In the genomic region with DNA sequence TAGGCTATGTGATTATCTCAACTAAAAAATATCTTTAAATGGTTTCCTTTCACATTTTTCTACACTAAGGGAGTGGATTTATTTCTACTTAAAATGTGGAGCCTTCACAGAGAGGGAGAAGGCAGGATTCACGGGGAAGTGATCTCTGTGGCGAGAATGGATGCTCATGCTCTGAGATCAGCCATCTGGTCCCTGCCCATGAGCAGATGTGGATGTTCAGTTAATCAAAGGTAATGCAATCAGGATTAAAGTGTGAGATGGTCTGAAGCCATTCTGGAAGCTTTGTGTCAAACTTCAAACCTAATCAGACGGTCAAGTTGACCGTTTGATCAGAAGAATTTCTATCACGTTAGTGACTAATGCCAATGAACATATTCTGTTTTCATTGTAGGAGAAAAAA, we compare ENCODE assay signal across 22 mouse cellular contexts.
DNase-seq lines count a peak whose midpoint lies in the region; ATAC-seq and TF ChIP-seq lines count a peak whose summit lies in the region.
"Had no signal": no experiment of that assay in that cellular context is flagged by ENCODE, and none has a peak within 500 bp of the region (broad histone marks: within the 10 kb centered on the region; RNA-seq: fewer than 3 reads in every experiment).

No protein-coding gene starts in this region.

- no peaks in the 10 kb centered on the region for H3K36me3 ChIP-seq in hindbrain, postnatal 0 days (ENCODE audit: insufficient read depth, low read length)
- no peaks in the 10 kb centered on the region for H3K36me3 ChIP-seq in hindbrain, embryonic 12.5 days
- H3K36me3 ChIP-seq: embryonic facial prominence, embryonic 13.5 days; embryonic facial prominence, embryonic 15.5 days; forebrain, embryonic 10.5 days; forebrain, embryonic 12.5 days had no signal

- H3K4me1 ChIP-seq in hindbrain, postnatal 0 days (ENCODE audit: insufficient read depth, low read length): no peaks in the 10 kb centered on the region
- H3K4me1 ChIP-seq in hindbrain, embryonic 12.5 days: no peaks in the 10 kb centered on the region
- H3K4me1 ChIP-seq in embryonic fibroblast, embryonic 13.5 days (ENCODE audit: control insufficient read depth, insufficient read depth, low read length): peaks cover 2% of the 10 kb centered on the region; the same call in 1 of the 2 replicates
- H3K4me1 ChIP-seq: embryonic facial prominence, embryonic 13.5 days; embryonic facial prominence, embryonic 15.5 days; forebrain, embryonic 10.5 days; forebrain, embryonic 12.5 days had no signal

- TF ChIP-seq POLR2A in embryonic fibroblast, embryonic 13.5 days (IDR thresholded peaks at IDR 0.05; ENCODE audit: low read depth, low read length): no peak

- H3K4me2 ChIP-seq in hindbrain, postnatal 0 days (ENCODE audit: low read depth, low read length): no peak overlapping the region
- no peak overlapping the region for H3K4me2 ChIP-seq in hindbrain, embryonic 12.5 days (replicated peaks)
- H3K4me2 ChIP-seq: embryonic facial prominence, embryonic 13.5 days; embryonic facial prominence, embryonic 15.5 days; forebrain, embryonic 12.5 days had no signal

- H3K4me3 ChIP-seq in hindbrain, postnatal 0 days (ENCODE audit: low read length): no peak overlapping the region
- H3K4me3 ChIP-seq in hindbrain, embryonic 12.5 days: no peak overlapping the region
- no peak overlapping the region for H3K4me3 ChIP-seq in embryonic fibroblast, embryonic 13.5 days (ENCODE audit: insufficient read depth, low read length)
- H3K4me3 ChIP-seq: embryonic facial prominence, embryonic 13.5 days; embryonic facial prominence, embryonic 15.5 days; forebrain, embryonic 10.5 days; forebrain, embryonic 12.5 days had no signal

- WGBS in hindbrain, postnatal 0 days: 73% methylated on average over 5 of the region's 5 CpGs
- WGBS in hindbrain, embryonic 12.5 days: 78% methylated on average over 5 of the region's 5 CpGs

- H3K9ac ChIP-seq in hindbrain, postnatal 0 days (replicated peaks; ENCODE audit: low read length): no peak overlapping the region
- no peak overlapping the region for H3K9ac ChIP-seq in hindbrain, embryonic 12.5 days
- H3K9ac ChIP-seq: embryonic facial prominence, embryonic 13.5 days; embryonic facial prominence, embryonic 15.5 days; forebrain, embryonic 12.5 days had no signal

- no peak overlapping the region for H3K27ac ChIP-seq in hindbrain, postnatal 0 days
- no peak overlapping the region for H3K27ac ChIP-seq in hindbrain, embryonic 12.5 days
- peak overlapping the region; percentile 57; the same call in 1 of the 2 replicates for H3K27ac ChIP-seq in embryonic fibroblast, embryonic 13.5 days (ENCODE audit: insufficient read depth, low read length)
- H3K27ac ChIP-seq: embryonic facial prominence, embryonic 13.5 days; embryonic facial prominence, embryonic 15.5 days; forebrain, embryonic 10.5 days; forebrain, embryonic 12.5 days had no signal

- no peaks in the 10 kb centered on the region for H3K27me3 ChIP-seq in hindbrain, postnatal 0 days (ENCODE audit: insufficient read depth, low read length)
- H3K27me3 ChIP-seq in hindbrain, embryonic 12.5 days: no peaks in the 10 kb centered on the region
- H3K27me3 ChIP-seq: embryonic facial prominence, embryonic 13.5 days; embryonic facial prominence, embryonic 15.5 days; forebrain, embryonic 12.5 days had no signal

- ATAC-seq in hindbrain, postnatal 0 days: no peak
- no peak for ATAC-seq in hindbrain, embryonic 12.5 days (ENCODE audit: low FRiP score)
- ATAC-seq: forebrain, embryonic 14.5 days; forebrain, embryonic 16.5 days had no signal

- peak; percentile 43 for DNase-seq in hindbrain, postnatal 0 days (ENCODE audit: low spot score)
- peak; percentile 51 for DNase-seq in retina, embryonic 14.5 days (ENCODE audit: low spot score)
- peak; percentile 6 for DNase-seq in retina, postnatal 7 days (ENCODE audit: low read depth, low spot score)
- no peak for DNase-seq in thymus, postnatal 4 days
- no peak for DNase-seq in spleen, adult 12 weeks (ENCODE audit: low spot score)
- DNase-seq: adrenal gland, adult 2 months; adrenal gland, postnatal 10 days; adrenal gland, postnatal 25 days; cerebellum, adult 11 months; cerebellum, adult 2 months; cerebellum, adult 9-10 months; cerebellum, postnatal 14 days; cerebellum, postnatal 36 days; embryo, embryonic 11 days had no signal

- no peaks in the 10 kb centered on the region for H3K9me3 ChIP-seq in hindbrain, postnatal 0 days (ENCODE audit: low read length)
- no peaks in the 10 kb centered on the region for H3K9me3 ChIP-seq in hindbrain, embryonic 12.5 days (replicated peaks)
- H3K9me3 ChIP-seq: embryonic facial prominence, embryonic 13.5 days; embryonic facial prominence, embryonic 15.5 days; forebrain, embryonic 10.5 days; forebrain, embryonic 12.5 days had no signal

- TF ChIP-seq CTCF in hindbrain, postnatal 0 days (IDR thresholded peaks at IDR 0.05; ENCODE audit: low read depth): no peak
- no peak for TF ChIP-seq CTCF in embryonic fibroblast, embryonic 13.5 days (IDR thresholded peaks at IDR 0.05; ENCODE audit: borderline replicate concordance, insufficient read depth, low read length)

Comparison
In these comparisons a context has a peak if more than half of its experiments do, and no peak if none do; other contexts are left out.
1. DNase-seq: peak in hindbrain, postnatal 0 days (single experiment), retina, embryonic 14.5 days (single experiment) and retina, postnatal 7 days (single experiment); none in thymus, postnatal 4 days (single experiment) and spleen, adult 12 weeks (single experiment).